Mouse (Mus musculus) neural tube, embryonic 14.5 days (tissue): ENCODE data around the gene Mrrf. TPM values are rescaled to one million over a fixed set of nuclear protein-coding genes. Genes with fewer than 3 reads are reported as not detected.

Experiments
- ATAC-seq: fragments of 200-750 bp; cut with Nextera tagmentation; 2 replicates; pipeline ENCODE4 v1.8.0; 2017; ENCODE audit warnings: low read depth, mild to moderate bottlenecking, moderate TSS enrichment, moderate library complexity
- H3K27ac ChIP-seq: fragments of 300-500 bp; sonication (generic); 2 replicates; pipeline ENCODE4 v1.5.1; 2014; ENCODE audit warnings: low read depth, mild to moderate bottlenecking, control low read depth, low read length, moderate library complexity, mixed read lengths
- H3K27me3 ChIP-seq: fragments of 300-500 bp; sonication (generic); 2 replicates; pipeline ENCODE4 v1.6.1; 2014; ENCODE audit warnings: low read length; ENCODE audit not compliant: control insufficient read depth, insufficient read depth
- H3K36me3 ChIP-seq: fragments of 300-500 bp; sonication (generic); 2 replicates; pipeline ENCODE4 v1.6.1; 2014; ENCODE audit warnings: low read length, mixed read lengths; ENCODE audit not compliant: control insufficient read depth, insufficient read depth
- H3K4me1 ChIP-seq: fragments of 300-500 bp; sonication (generic); 2 replicates; pipeline ENCODE4 v1.6.1; 2014; ENCODE audit warnings: low read length; ENCODE audit not compliant: control insufficient read depth, insufficient read depth
- H3K4me2 ChIP-seq: fragments of 300-500 bp; sonication (generic); 2 replicates; pipeline ENCODE4 v1.6.1; 2014; ENCODE audit warnings: mild to moderate bottlenecking, low read depth, low read length, control low read depth
- H3K4me3 ChIP-seq: fragments of 300-500 bp; sonication (generic); 2 replicates; pipeline ENCODE4 v1.5.1; 2014; ENCODE audit warnings: low read depth, low read length, control low read depth, mixed read lengths
- H3K9ac ChIP-seq: fragments of 300-500 bp; sonication (generic); replicated peaks from 2 replicates; pipeline ENCODE4 v1.6.1; 2014; ENCODE audit warnings: low read depth, mild to moderate bottlenecking, control low read depth, low read length, mixed read lengths
- H3K9me3 ChIP-seq: fragments of 300-500 bp; sonication (generic); 2 replicates; pipeline ENCODE4 v1.6.1; 2016; ENCODE audit warnings: low read length; ENCODE audit not compliant: control insufficient read depth
- WGBS: fragments of 180-500 bp; shearing (Covaris S2); extraction: QIAGEN DNeasy Blood & Tissue Kit; methylation state at CpG from one replicate; pipeline ENCODE4 v1.1.7; 2014; 5-methylcytosine and 5-hydroxymethylcytosine counted together
- polyA plus RNA-seq: library from polyadenylated mRNA; unstranded; fragments of >200 nt; fragmentation: Nextera tagmentation; extraction: Ambion mirVana; gene quantifications from 2 replicates; pipeline ENCODE4 v1.2.1, GENCODE M21; 2014

The Mrrf gene
- 24.8 and 30.4 TPM in 2 replicates for polyA plus RNA-seq

DNA sequence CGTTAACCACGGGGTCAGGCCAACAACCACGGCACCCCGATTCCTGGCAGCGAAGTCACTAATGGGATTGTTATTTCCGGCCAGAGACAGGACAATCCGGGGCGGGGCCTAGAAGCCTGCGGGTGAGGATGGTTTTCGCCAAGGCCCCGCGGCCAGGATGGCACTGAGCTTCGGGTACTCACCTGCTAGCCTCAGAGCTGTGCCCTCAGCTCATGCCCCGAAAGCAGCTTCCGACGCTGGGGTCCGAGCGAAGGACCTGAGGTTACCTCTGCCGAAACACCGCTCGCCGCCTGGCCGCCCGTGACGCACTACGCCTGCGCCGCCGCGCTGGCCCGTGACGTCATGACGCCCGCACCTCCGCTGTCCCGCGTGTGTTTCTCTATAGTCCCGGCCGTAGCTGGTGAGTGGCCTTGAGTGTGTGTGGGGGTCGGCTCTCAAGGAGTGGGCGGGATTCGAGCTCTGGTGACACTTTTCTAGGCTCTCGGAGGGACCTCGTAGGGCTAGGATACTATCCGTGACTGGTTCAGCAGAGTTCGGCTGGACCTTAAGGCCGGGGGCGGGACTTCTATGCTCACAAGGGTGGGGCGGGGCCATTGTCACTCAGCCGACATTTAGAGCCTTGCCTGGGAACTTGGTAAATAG, at the start of gene Mrrf, which contains the start of gene Rbm18:
TSS of gene Mrrf (plus strand) at position 90 of the 642 bp plus-strand sequence.
TSS of gene Rbm18 (minus strand) at position 474 of the 642 bp plus-strand sequence.
- peak; percentile 99 for ATAC-seq
- peak within 1 kb of the TSS; percentile 67 for H3K9ac ChIP-seq
- H3K36me3 ChIP-seq: peaks cover 11% of the 10 kb centered on the region
- WGBS: under 1% methylated on average over 50 of the region's 50 CpGs
- H3K4me3 ChIP-seq: peak within 1 kb of the TSS; percentile 66
- peaks cover 6% of the 10 kb centered on the region; the same call in 1 of the 2 replicates for H3K4me1 ChIP-seq
- no peaks in the 10 kb centered on the region for H3K9me3 ChIP-seq
- peak within 1 kb of the TSS; percentile 79 for H3K4me2 ChIP-seq
- H3K27me3 ChIP-seq: no peaks in the 10 kb centered on the region
- H3K27ac ChIP-seq: peak within 1 kb of the TSS; percentile 74

DNA sequence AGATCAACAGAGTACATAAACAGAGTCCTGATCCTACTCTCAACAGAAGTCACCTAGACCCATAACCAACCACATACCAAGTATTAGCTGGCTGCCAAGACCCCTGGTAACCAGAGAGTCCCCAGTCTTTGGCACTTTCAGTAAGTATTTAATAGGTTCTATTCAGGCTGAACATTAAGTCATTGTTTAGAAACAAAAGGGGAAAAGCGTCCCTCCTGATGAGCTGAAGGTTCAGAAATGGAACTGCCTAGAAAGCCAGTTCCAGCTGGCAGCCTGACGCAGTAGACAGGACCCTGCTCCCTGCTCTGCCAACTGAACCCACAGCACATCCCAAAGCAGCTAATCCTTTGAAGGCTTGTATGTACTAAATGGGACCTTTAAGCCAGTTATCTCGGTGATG, 47.0 kb upstream of the Mrrf start:
- 32% methylated on average over 3 of the region's 3 CpGs for WGBS
- H3K4me2 ChIP-seq: no peak overlapping the region
- no peak overlapping the region for H3K4me3 ChIP-seq
- no peaks in the 10 kb centered on the region for H3K9me3 ChIP-seq
- peaks cover 37% of the 10 kb centered on the region for H3K27me3 ChIP-seq
- no peaks in the 10 kb centered on the region for H3K36me3 ChIP-seq
- no peak for ATAC-seq
- peaks cover 6% of the 10 kb centered on the region for H3K4me1 ChIP-seq
- no peak overlapping the region for H3K9ac ChIP-seq
- no peak overlapping the region for H3K27ac ChIP-seq

DNA sequence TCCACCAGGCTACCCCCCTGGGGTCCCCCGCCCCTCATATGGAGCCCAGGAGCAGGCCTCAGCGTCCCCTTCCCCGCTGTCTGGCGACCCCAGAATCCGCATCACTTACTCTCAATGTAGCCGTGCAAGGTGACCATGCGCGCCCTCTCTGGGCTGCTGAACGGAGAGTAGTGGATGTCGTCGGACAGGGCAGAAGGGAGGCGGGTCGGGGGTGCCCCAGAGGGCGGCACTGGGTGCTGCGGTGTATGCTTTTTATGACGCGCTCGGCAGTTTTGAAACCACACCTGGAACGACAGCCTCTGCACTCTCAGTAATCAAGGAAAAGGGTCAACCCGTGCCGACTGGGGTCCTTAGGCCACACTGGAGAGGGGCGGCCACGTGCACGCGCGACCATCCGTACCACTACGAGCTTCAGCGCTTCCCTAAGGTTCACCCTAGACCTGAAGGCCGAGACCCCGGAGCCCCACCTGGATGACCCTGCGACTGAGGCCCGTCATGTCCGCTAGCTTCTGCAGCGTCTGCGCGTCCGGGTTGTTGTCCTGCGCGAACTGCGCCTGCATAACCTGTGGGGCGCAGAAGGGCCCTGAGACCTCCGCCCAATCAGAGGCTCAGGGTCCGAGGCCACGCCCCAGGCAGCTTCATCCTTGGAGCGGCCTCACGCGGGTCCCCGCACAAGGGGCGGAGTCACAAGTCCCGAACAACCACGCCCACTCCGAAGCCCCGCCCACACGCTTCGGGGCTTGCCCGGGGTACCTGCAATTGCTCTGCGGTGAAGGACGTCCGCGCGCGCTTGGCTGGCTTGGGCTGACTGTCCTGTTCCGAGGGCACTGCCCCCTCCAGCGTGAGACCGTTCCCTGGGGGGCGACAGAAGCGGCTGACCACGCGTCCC, 45.1 kb upstream of the Mrrf start:
- peaks cover 6% of the 10 kb centered on the region for H3K4me1 ChIP-seq
- H3K9ac ChIP-seq: no peak overlapping the region
- peak overlapping the region; percentile 50 for H3K4me2 ChIP-seq
- H3K27me3 ChIP-seq: peaks cover 54% of the 10 kb centered on the region
- H3K4me3 ChIP-seq: peak overlapping the region; percentile 29
- H3K9me3 ChIP-seq: no peaks in the 10 kb centered on the region
- H3K27ac ChIP-seq: no peak overlapping the region
- ATAC-seq: peak; percentile 72
- 1% methylated on average over 70 of the region's 70 CpGs for WGBS
- no peaks in the 10 kb centered on the region for H3K36me3 ChIP-seq

DNA sequence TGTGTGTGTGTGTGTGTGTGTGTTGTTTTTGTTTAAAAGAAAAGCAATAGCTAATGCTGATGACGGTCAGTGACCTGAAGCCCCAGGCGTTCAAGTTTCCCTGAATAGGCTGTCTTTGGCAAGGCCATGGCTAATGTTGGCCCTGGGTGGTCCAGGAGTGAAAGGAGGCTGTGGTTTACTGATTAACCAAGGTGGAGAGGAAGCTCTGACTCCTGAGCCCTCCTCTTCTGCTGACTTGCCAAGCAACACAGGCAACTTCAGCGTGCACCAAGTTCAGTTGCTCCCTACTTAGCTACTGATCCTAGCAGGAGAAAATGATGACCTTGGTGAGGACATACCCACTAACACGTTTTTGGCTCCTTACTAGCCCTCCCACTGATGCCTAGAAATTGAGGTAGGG, 43.4 kb upstream of the Mrrf start:
- Histone ChIP-seq H3K9me3 (no peaks in the 10 kb centered on the region), H3K27me3 (peaks cover 65% of the 10 kb centered on the region), H3K9ac (no peak overlapping the region), H3K4me2 (no peak overlapping the region), H3K36me3 (no peaks in the 10 kb centered on the region), H3K4me1 (peaks cover 6% of the 10 kb centered on the region), H3K27ac (no peak overlapping the region), H3K4me3 (no peak overlapping the region)
- WGBS: 6% methylated on average over 4 of the region's 4 CpGs
- ATAC-seq: no peak

DNA sequence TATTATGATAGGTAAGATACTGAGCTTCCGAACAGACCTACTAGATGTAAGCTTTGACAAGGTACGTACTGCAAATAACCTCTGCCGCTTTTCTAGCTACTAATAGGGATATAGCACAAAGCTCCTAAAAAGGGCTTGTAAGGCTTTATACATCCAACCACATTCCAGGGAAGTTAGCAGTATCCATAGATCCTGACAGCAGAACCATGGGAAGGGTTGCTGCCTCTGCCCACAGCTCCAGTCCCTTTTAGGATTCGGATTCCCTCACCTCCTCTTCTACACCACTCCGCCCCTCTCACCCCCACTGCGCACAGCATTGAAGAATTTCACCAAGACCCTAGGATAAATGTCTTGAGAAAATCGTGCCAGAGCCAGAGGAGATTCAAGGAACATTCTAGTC, 42.9 kb upstream of the Mrrf start:
- 16% methylated on average over 7 of the region's 7 CpGs for WGBS
- H3K4me2 ChIP-seq: no peak overlapping the region
- H3K9me3 ChIP-seq: no peaks in the 10 kb centered on the region
- no peak for ATAC-seq
- peaks cover 70% of the 10 kb centered on the region for H3K27me3 ChIP-seq
- H3K4me3 ChIP-seq: no peak overlapping the region
- peaks cover 6% of the 10 kb centered on the region for H3K4me1 ChIP-seq
- H3K27ac ChIP-seq: no peak overlapping the region
- H3K9ac ChIP-seq: no peak overlapping the region
- no peaks in the 10 kb centered on the region for H3K36me3 ChIP-seq

DNA sequence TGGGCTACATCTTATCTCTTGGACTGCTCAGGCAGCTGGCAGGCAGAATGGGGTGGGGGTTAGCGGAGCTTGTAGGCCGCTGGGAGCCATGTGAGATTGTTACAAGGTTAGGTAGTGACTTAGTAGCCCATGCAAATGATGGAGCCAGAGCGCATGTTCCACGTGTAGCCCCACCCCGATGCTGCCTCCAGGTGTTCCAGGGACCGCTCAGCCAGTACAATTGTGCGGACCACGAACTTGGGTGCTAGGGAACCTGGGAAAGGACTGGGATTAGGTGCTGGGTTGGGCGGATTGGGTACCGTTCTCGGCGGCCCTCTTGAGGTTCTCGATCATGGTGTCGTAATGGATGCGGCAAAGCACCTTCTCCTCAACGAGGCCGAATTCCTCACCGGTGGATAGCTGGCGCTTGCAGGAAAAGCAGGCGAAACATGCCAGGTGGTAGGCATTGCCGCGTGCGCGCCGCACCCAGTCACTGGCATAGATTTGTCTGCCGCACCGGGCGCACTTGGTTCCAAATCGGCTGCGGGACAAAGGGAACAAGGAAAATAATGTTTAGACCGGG, 42.2 kb upstream of the Mrrf start:
- Histone ChIP-seq H3K9me3 (no peaks in the 10 kb centered on the region), H3K4me3 (no peak overlapping the region), H3K9ac (no peak overlapping the region), H3K36me3 (no peaks in the 10 kb centered on the region), H3K27ac (no peak overlapping the region), H3K4me1 (peaks cover 6% of the 10 kb centered on the region), H3K4me2 (no peak overlapping the region), H3K27me3 (peaks cover 77% of the 10 kb centered on the region)
- WGBS: 3% methylated on average over 31 of the region's 31 CpGs
- ATAC-seq: no peak

DNA sequence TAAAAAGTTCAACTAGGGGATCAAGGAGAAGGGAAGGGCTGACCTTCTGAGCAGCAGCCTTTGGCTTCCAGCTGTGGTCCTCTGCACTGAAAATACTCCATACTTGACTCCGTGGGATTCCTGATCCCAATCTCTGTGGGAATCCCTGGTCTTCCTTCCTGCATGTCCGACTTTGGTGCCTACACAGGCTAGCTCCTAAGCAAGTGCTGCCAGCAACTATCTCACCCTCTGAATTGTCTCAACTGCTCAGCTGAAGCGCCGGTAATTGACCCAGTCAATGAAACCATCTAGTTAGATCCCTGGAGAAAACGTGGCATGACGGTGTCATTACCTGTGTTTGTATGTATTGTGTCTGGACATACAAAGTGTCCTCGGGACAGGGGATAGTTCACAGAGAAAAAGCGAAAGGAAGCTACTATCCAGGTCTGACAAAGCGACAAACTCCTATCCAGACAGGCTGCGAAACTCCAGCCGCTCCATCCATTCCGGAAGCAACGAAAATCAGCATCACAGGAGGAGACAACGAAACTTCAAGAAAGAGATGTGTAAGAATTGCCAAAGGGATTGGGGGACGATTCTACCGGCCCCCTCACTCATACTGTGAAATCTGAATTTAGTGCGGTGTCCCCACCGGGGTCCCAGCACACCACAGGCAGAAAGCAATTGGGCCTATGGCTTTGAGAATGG, 38.9 kb upstream of the Mrrf start:
- Histone ChIP-seq H3K27ac (no peak overlapping the region), H3K4me1 (no peaks in the 10 kb centered on the region), H3K4me2 (no peak overlapping the region), H3K9me3 (no peaks in the 10 kb centered on the region), H3K36me3 (no peaks in the 10 kb centered on the region), H3K27me3 (peaks cover 73% of the 10 kb centered on the region), H3K9ac (no peak overlapping the region), H3K4me3 (no peak overlapping the region)
- no peak for ATAC-seq
- 3% methylated on average over 18 of the region's 18 CpGs for WGBS

DNA sequence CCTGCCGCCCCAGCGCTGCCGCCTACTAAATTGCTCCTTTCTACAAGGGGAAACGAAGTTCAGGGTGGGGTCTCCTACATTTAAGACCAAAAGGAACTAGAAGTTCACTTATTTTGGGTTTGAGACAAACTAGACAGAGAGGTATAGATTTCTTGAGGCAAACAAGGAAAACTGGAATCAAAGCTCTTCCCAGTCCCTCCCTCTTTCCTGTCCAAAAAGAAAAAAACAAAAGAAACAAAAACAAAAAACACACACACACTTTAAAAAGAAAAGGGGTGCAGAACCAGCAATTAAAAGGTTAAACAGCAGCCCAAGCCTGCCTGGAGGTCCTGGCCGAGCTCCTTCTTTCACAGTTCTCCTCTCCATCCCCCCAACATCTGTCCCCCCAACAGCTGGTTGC, 38.2 kb upstream of the Mrrf start:
- H3K4me3 ChIP-seq: no peak overlapping the region
- H3K27ac ChIP-seq: no peak overlapping the region
- no peak for ATAC-seq
- H3K9ac ChIP-seq: no peak overlapping the region
- no peaks in the 10 kb centered on the region for H3K9me3 ChIP-seq
- H3K27me3 ChIP-seq: peaks cover 76% of the 10 kb centered on the region
- 0 out of 2 replicates have a peak, but pooled peaks cover 5% of the 10 kb centered on the region for H3K4me1 ChIP-seq
- WGBS: 7% methylated on average over 5 of the region's 5 CpGs
- H3K4me2 ChIP-seq: no peak overlapping the region
- no peaks in the 10 kb centered on the region for H3K36me3 ChIP-seq
